Mouse (Mus musculus): ENCODE results near the gene 1110065P20Rik. TPM values are rescaled to one million over a fixed set of nuclear protein-coding genes. Genes with fewer than 3 reads are reported as not detected.

1110065P20Rik gene
- polyA plus RNA-seq (2015; fragmentation: Nextera tagmentation; extraction: Ambion mirVana) = 40.0 and 40.8 TPM in 2 replicates

DNA sequence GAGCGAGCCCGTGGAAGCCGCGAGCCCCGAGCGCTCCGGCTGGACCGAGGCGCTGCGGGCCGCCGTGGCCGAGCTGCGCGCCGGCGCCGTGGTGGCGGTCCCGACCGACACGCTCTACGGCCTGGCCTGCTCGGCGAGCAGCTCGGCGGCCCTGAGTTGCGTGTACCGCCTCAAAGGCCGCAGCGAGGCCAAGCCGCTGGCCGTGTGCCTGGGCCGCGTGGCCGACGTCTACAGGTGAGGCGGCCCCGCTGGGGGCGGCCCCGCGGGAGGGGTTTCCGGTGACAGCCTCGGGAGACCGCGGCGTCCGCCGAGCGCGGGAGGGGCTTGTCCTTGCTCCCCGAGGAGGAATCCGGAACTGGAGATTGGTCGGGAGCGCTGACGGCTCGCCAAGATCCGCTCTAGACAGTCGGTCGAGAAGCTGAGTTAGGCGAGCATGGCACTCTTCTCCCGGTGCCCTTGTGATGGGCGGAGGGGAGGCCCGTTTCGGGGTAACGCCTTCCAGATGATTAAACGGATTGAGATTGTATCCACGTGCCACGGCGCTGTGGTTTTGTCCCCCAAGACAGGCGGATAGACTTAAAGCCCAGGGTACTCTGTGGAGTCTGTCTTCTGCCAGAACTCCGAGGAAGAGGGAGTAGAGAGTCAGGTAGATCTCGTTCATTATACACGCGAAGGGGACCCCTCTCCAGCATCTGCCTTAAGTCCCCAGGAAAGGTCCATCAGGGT lies at the start of gene 1110065P20Rik:
Gene 1110065P20Rik, minus strand, starts transcription at position 264 of the 726 bp plus-strand sequence.
- H3K36me3 ChIP-seq (ENCODE audit: control insufficient read depth, insufficient read depth) = peaks cover 10% of the 10 kb centered on the region
- peak within 1 kb of the TSS; percentile 86 for H3K4me2 ChIP-seq (ENCODE audit: low read depth, low read length)
- H3K9ac ChIP-seq (ENCODE audit: low read length) = peak within 1 kb of the TSS; percentile 90
- peak within 1 kb of the TSS; percentile 98 for H3K4me3 ChIP-seq (ENCODE audit: low read length)
- H3K9me3 ChIP-seq (replicated peaks; ENCODE audit: control insufficient read depth, low read length) = no peaks in the 10 kb centered on the region
- peaks cover 18% of the 10 kb centered on the region for H3K4me1 ChIP-seq (ENCODE audit: control insufficient read depth, insufficient read depth, low read length)
- ATAC-seq (replicated peaks; ENCODE audit: extremely low read depth, insufficient read depth, low FRiP score) = peak; percentile 72
- H3K27me3 ChIP-seq (ENCODE audit: control insufficient read depth, insufficient read depth, low read length) = no peaks in the 10 kb centered on the region
- under 1% methylated on average over 74 of the region's 75 CpGs for WGBS
- H3K27ac ChIP-seq (ENCODE audit: low read length) = peak within 1 kb of the TSS; percentile 92

GRCm38 (mm10) chr4:124899906-124900305 lies 48.9 kb upstream of the 1110065P20Rik start:
- 45% methylated on average over 5 of the region's 5 CpGs for WGBS
- ATAC-seq (replicated peaks; ENCODE audit: extremely low read depth, insufficient read depth, low FRiP score) = no peak
- no peak overlapping the region for H3K4me2 ChIP-seq (ENCODE audit: low read depth, low read length)
- peaks cover 31% of the 10 kb centered on the region for H3K27me3 ChIP-seq (ENCODE audit: control insufficient read depth, insufficient read depth, low read length)
- no peak overlapping the region for H3K9ac ChIP-seq (ENCODE audit: low read length)
- H3K27ac ChIP-seq (ENCODE audit: low read length) = no peak overlapping the region
- H3K36me3 ChIP-seq (ENCODE audit: control insufficient read depth, insufficient read depth) = no peaks in the 10 kb centered on the region
- H3K4me1 ChIP-seq (ENCODE audit: control insufficient read depth, insufficient read depth, low read length) = no peaks in the 10 kb centered on the region
- H3K4me3 ChIP-seq (ENCODE audit: low read length) = no peak overlapping the region
- no peaks in the 10 kb centered on the region for H3K9me3 ChIP-seq (replicated peaks; ENCODE audit: control insufficient read depth, low read length)

DNA sequence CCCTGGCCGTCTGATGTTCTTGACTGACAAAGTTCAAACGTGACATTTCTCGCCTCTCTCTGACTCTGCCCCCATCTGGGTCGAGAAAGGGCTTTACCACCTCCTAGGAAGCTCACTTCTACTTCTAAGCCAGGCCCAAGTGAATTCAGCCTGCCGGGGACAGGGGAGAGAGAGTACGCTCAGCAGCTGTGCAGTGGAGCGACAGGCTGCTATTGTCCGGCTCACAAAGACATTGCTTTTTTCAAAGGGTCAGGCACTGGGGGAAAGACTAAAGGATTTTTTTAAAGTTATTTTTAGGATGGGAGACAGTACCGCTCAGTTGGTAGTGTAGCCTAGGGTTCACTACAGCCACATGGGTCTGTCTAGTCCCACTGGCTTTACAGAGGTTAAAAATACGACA lies 47.4 kb upstream of the 1110065P20Rik start:
- peaks cover 43% of the 10 kb centered on the region for H3K27me3 ChIP-seq (ENCODE audit: control insufficient read depth, insufficient read depth, low read length)
- H3K9me3 ChIP-seq (replicated peaks; ENCODE audit: control insufficient read depth, low read length) = no peaks in the 10 kb centered on the region
- no peak overlapping the region for H3K4me2 ChIP-seq (ENCODE audit: low read depth, low read length)
- no peaks in the 10 kb centered on the region for H3K4me1 ChIP-seq (ENCODE audit: control insufficient read depth, insufficient read depth, low read length)
- WGBS = 53% methylated on average over 10 of the region's 10 CpGs
- no peak overlapping the region for H3K27ac ChIP-seq (ENCODE audit: low read length)
- no peak overlapping the region for H3K9ac ChIP-seq (ENCODE audit: low read length)
- no peak overlapping the region for H3K4me3 ChIP-seq (ENCODE audit: low read length)
- H3K36me3 ChIP-seq (ENCODE audit: control insufficient read depth, insufficient read depth) = no peaks in the 10 kb centered on the region
- no peak for ATAC-seq (replicated peaks; ENCODE audit: extremely low read depth, insufficient read depth, low FRiP score)

- WGBS = 1% methylated on average over 83 of the region's 83 CpGs
- Histone ChIP-seq H3K9ac (ENCODE audit: low read length) (no peak overlapping the region), H3K4me3 (ENCODE audit: low read length) (peak overlapping the region; percentile 50), H3K27me3 (ENCODE audit: control insufficient read depth, insufficient read depth, low read length) (peaks cover 62% of the 10 kb centered on the region), H3K36me3 (ENCODE audit: control insufficient read depth, insufficient read depth) (no peaks in the 10 kb centered on the region), H3K9me3 (replicated peaks; ENCODE audit: control insufficient read depth, low read length) (no peaks in the 10 kb centered on the region), H3K4me1 (ENCODE audit: control insufficient read depth, insufficient read depth, low read length) (no peaks in the 10 kb centered on the region), H3K4me2 (ENCODE audit: low read depth, low read length) (peak overlapping the region; percentile 73), H3K27ac (ENCODE audit: low read length) (no peak overlapping the region)
- ATAC-seq (replicated peaks; ENCODE audit: extremely low read depth, insufficient read depth, low FRiP score) = 0 out of 2 replicates have a peak, but pooled peaks have one; percentile 23
Measured at GRCm38 (mm10) chr4:124894508-124895428, 43.8 kb upstream of the 1110065P20Rik start.

DNA sequence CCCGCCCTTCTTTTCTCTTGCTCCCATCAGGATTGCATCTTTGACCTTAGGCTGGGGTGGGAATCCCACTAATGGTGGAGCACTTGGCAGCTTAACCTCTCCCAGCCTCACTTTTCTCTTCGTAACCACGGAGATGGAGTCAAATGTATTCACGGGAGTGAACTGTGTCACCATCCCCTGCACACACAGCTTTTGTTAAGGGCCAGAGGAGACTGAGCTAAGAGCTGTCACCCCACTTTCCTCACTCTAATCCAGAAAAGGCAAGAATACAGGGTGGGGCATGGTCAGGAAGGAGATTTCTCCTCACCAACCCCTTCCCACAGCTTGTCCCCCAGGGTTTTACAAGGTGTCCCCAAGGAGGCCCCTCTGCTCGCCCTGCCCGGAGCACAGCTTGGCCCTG lies 42.8 kb upstream of the 1110065P20Rik start:
- Histone ChIP-seq H3K4me1 (ENCODE audit: control insufficient read depth, insufficient read depth, low read length) (no peaks in the 10 kb centered on the region), H3K9me3 (replicated peaks; ENCODE audit: control insufficient read depth, low read length) (no peaks in the 10 kb centered on the region), H3K27me3 (ENCODE audit: control insufficient read depth, insufficient read depth, low read length) (peaks cover 64% of the 10 kb centered on the region), H3K27ac (ENCODE audit: low read length) (no peak overlapping the region), H3K4me2 (ENCODE audit: low read depth, low read length) (no peak overlapping the region), H3K9ac (ENCODE audit: low read length) (no peak overlapping the region), H3K36me3 (ENCODE audit: control insufficient read depth, insufficient read depth) (no peaks in the 10 kb centered on the region), H3K4me3 (ENCODE audit: low read length) (no peak overlapping the region)
- no peak for ATAC-seq (replicated peaks; ENCODE audit: extremely low read depth, insufficient read depth, low FRiP score)
- 38% methylated on average over 6 of the region's 6 CpGs for WGBS

DNA sequence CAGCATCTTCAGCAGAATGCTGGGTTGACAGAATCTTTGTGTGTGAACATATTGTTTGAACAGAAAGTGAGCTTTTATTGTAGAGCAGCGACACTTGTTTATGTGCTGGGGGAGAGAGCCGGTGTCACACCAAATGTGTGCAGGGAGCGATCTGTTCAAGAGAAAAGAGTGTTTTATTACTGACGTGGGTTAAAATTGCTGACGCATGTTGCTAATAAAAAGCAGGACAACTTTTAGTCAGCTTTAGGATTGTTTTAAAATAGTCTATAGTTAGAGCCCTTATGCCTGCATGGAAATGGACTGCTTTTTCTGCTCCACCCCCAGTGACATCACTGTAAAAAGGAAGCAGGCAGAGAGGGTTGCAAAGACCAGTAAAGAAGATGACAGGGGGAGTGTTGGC lies 39.8 kb upstream of the 1110065P20Rik start:
- ATAC-seq (replicated peaks; ENCODE audit: extremely low read depth, insufficient read depth, low FRiP score) = no peak
- Histone ChIP-seq H3K9me3 (replicated peaks; ENCODE audit: control insufficient read depth, low read length) (no peaks in the 10 kb centered on the region), H3K27ac (ENCODE audit: low read length) (no peak overlapping the region), H3K4me1 (ENCODE audit: control insufficient read depth, insufficient read depth, low read length) (no peaks in the 10 kb centered on the region), H3K9ac (ENCODE audit: low read length) (no peak overlapping the region), H3K27me3 (ENCODE audit: control insufficient read depth, insufficient read depth, low read length) (peaks cover 68% of the 10 kb centered on the region), H3K4me3 (ENCODE audit: low read length) (no peak overlapping the region), H3K36me3 (ENCODE audit: control insufficient read depth, insufficient read depth) (no peaks in the 10 kb centered on the region), H3K4me2 (ENCODE audit: low read depth, low read length) (no peak overlapping the region)
- 76% methylated on average over 5 of the region's 5 CpGs for WGBS

DNA sequence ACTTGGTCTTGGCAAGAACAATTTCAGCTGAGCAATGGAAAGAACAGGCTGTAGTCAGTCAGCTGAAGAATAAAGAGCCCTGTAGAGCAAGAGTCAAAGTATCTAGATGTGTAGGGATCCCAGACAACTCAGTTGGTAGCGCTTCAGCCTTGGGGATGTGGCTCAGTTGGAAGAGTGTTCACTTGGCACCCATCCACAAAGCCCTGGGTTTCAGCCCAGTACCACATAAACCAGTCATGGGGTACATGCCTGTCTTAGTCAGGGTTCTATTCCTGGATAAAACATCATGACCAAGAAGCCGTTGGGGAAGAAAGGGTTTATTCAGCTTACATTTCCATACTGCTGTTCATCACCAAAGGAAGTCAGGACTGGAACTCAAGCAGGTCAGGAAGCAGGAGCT lies 38.9 kb upstream of the 1110065P20Rik start:
- no peak overlapping the region for H3K27ac ChIP-seq (ENCODE audit: low read length)
- H3K27me3 ChIP-seq (ENCODE audit: control insufficient read depth, insufficient read depth, low read length) = peaks cover 64% of the 10 kb centered on the region
- H3K4me2 ChIP-seq (ENCODE audit: low read depth, low read length) = no peak overlapping the region
- WGBS = 85% methylated on average over 2 of the region's 2 CpGs
- no peaks in the 10 kb centered on the region for H3K36me3 ChIP-seq (ENCODE audit: control insufficient read depth, insufficient read depth)
- H3K9me3 ChIP-seq (replicated peaks; ENCODE audit: control insufficient read depth, low read length) = no peaks in the 10 kb centered on the region
- ATAC-seq (replicated peaks; ENCODE audit: extremely low read depth, insufficient read depth, low FRiP score) = no peak
- no peaks in the 10 kb centered on the region for H3K4me1 ChIP-seq (ENCODE audit: control insufficient read depth, insufficient read depth, low read length)
- no peak overlapping the region for H3K4me3 ChIP-seq (ENCODE audit: low read length)
- no peak overlapping the region for H3K9ac ChIP-seq (ENCODE audit: low read length)

DNA sequence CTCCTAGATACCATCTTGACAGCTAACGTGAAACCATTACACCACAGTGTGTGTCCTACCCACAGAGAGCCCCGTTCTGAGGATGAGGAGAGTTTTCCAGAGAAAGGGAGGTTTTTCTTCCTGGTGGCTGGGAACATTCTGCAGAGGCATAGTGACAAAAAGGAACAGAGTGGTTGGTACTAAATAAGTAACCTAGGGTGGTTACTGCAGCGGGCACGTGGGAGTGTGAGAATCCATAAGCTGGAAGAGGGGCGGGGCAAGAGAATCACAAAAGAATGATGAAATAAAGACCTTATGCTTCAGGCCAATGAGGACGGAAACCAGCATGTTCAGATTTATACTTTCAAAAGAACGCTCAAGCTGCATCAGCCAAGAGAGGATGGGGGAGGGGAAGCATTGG lies 37.7 kb upstream of the 1110065P20Rik start:
- peaks cover 62% of the 10 kb centered on the region for H3K27me3 ChIP-seq (ENCODE audit: control insufficient read depth, insufficient read depth, low read length)
- no peak overlapping the region for H3K4me3 ChIP-seq (ENCODE audit: low read length)
- ATAC-seq (replicated peaks; ENCODE audit: extremely low read depth, insufficient read depth, low FRiP score) = no peak
- 68% methylated on average over 7 of the region's 7 CpGs for WGBS
- no peak overlapping the region for H3K9ac ChIP-seq (ENCODE audit: low read length)
- no peaks in the 10 kb centered on the region for H3K36me3 ChIP-seq (ENCODE audit: control insufficient read depth, insufficient read depth)
- H3K4me2 ChIP-seq (ENCODE audit: low read depth, low read length) = no peak overlapping the region
- no peak overlapping the region for H3K27ac ChIP-seq (ENCODE audit: low read length)
- H3K4me1 ChIP-seq (ENCODE audit: control insufficient read depth, insufficient read depth, low read length) = no peaks in the 10 kb centered on the region
- no peaks in the 10 kb centered on the region for H3K9me3 ChIP-seq (replicated peaks; ENCODE audit: control insufficient read depth, low read length)

Measured in heart, embryonic 16.5 days (tissue).